Mouse (Mus musculus) embryo, embryonic 11.5 days (tissue): Measurements from ENCODE around the gene Hipk4.

Experiments used
- DNase-seq: peaks from one replicate; pipeline ENCODE4 v3.0.0-alpha.2; 2012; ENCODE audit warnings: low read depth, low spot score

The Hipk4 gene

GRCm38 (mm10) chr7:27522967-27523366 is at the start of gene Hipk4:
TSS of gene Hipk4 (plus strand) at chr7:27523267.
- no peak for DNase-seq

GRCm38 (mm10) chr7:27473835-27474489 is 49.1 kb upstream of the Hipk4 start:
- peak; percentile 54 for DNase-seq

DNA sequence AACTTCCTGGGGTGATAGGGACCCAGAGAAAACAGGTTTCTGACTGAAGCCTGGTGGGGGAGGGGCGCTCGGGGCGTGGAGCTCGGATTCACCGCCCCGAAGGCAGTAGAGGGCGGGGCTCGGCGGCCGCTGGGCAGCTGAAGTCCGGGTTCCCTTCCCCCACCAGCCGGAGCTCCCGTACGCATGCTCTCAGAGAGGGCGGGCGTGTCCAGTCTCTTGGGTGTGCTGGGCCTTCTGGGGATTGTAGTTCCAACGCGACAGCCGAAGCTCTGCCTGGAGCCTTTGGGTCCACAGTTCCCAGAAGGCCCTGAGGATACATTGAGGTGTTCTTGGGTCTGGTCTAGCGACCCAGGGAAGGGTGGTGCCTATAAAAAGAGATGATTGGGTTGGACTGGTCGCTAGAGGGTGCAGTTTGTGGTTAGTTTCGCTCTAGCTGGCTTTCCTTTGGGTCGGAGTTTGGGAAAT is 48.5 kb upstream of the Hipk4 start:
- DNase-seq = peak; percentile 96

- no peak for DNase-seq
These were observed 47.5 kb upstream of the Hipk4 start for GRCm38 (mm10) chr7:27475596-27475995.

- DNase-seq = no peak
These were observed 46.9 kb upstream of the Hipk4 start for GRCm38 (mm10) chr7:27476098-27476635.

DNA sequence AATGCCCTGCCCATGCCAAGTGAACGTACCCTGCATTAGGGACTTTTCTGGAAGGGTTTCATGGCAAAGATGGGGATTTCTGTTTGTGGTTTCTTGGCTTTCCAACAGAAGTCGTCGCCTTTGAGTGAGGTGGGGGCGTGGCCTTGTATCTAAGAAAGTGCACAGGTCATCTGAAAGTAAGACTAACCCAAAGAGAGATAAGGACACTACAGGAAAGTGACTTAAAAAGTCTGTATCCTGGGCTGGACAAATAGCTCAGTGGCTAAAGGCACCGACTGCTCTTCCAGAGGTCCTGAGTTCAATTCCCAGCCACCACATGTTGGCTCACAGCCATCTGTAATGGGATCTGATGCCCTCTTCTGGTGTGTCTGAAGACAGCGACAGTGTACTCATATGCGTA is 44.5 kb upstream of the Hipk4 start:
- DNase-seq = no peak

DNA sequence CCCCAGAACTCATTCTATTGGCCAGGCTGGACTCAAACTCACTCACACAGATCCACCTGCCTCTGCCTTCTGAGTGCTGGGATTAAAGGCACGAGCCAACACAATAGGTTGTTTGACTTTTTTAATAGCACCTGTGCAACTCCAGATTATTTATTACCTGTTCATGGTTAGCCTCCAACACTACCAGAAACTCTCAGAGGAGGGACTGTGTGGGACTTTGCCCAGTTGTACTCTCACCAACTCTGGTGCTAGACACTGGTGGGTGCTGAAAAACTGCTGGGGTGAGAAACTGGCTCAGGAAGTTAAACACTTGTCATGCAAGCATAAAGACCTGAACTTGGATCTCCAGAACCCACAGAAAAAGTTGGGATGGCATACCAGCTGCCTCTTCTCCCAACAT is 43.3 kb upstream of the Hipk4 start:
- no peak for DNase-seq

- DNase-seq = no peak
These were observed 42.6 kb upstream of the Hipk4 start for GRCm38 (mm10) chr7:27480506-27480905.

DNA sequence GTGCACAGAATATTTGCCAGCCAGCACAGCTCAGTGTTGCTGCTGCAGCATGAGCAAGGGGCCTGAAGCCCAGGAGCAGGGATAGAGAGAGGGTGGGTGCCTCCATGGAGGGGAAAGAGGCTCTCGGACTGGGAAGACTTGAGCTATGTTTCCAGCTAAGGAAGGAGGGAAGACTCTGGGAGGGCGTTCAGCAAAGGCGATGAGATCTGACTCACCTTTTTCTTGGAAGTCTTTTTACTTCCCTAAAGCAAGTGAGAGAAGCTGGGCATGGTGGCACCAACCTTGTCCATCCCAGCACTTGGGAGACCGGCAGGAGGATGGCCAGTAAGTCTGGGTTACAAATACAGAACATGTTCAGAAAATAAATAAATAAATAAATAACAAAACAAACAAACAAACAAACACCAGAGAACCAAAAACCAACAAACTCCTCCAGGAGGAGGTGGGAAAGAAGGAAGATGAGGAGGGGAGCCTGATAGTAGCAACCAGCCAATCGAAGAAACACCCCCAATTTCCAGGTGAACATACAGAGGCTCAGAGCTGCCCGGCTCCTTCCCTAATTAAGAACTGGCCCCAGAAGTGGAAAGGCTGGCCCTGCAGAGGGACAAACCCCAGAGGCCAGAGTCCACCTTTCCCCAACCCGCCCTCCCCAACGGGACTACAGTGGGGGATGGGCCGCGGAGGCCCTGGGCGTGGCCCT is 42.0 kb upstream of the Hipk4 start:
- no peak for DNase-seq

- DNase-seq = peak; percentile 73
These were observed 41.5 kb upstream of the Hipk4 start for GRCm38 (mm10) chr7:27481627-27481969.

- no peak for DNase-seq
These were observed 39.2 kb upstream of the Hipk4 start for GRCm38 (mm10) chr7:27483860-27484259.

GRCm38 (mm10) chr7:27486102-27486769 is 36.8 kb upstream of the Hipk4 start:
- DNase-seq = no peak

DNA sequence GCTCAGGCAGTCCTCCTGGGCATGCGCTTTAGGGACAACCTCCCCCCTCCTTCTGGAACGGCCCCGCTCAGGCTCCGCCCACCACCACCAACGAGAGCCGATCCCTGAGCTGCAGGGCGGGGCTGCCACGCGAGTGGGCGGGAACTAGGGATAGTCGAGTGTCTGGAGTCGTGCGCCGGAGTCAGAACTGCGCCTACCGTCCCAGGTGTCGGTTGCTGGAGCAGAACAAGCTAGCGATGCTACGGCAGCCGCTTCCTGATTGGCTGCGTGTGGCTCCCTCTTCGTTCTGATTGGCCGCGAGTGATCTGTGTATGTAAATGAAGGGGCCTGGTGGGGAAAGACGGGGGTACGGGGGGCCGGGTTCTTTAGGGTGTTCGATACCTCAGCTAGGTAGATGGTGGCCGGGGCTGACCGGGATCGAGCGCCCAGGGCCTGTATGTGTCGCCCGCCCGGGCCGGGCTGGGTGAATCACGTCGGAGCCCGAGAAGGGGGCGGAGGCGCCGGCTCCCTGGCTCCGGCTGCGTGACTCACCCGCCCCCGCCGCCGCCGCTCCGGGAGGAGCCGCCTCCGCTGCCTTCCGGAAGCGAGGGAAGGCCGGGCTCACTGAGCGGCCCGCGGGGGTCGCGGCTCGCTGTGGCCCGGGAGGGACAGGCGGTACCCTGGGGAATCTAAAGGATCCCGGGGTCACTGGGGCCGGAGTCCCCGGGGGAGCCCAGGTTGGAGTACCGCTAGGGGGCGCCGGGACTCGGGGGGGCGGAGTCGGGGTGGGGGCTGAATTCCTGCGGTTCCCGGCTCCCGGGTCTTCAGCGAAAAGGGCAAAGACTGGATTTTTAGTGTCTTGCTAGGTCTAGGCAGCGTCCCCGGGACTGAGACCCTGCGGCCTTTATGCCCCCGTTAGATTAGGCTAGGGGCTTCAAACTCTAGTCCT is 36.0 kb upstream of the Hipk4 start, which contains the start of gene Sertad1:
Gene Sertad1, plus strand, starts transcription at position 141 of the 928 bp plus-strand sequence.
- peak; percentile 99 for DNase-seq

DNA sequence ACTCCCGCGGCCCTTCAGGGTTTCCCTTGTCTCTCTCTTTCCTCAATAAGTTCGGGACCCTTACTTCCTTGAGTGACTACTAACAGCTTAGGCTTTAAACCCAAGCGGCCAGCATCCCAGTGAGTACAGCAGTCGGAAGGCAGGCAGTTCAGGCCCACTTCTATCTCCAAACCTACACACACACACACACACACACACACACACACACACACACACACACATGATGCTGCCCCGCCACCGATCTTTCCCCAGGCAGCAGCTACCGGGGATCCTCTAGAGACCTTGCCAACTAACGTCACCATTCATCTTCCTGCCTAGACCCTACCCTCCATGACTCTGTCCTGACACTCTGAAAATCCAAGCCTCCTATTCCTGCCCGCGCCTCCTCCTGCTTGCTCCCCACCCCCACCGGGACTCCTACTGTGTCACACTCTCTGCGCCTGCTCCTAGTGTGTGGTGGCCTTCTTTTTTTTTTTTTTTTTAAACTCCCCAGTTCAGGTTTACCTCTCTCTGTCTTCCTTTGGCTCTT is 35.3 kb upstream of the Hipk4 start:
- no peak for DNase-seq

DNA sequence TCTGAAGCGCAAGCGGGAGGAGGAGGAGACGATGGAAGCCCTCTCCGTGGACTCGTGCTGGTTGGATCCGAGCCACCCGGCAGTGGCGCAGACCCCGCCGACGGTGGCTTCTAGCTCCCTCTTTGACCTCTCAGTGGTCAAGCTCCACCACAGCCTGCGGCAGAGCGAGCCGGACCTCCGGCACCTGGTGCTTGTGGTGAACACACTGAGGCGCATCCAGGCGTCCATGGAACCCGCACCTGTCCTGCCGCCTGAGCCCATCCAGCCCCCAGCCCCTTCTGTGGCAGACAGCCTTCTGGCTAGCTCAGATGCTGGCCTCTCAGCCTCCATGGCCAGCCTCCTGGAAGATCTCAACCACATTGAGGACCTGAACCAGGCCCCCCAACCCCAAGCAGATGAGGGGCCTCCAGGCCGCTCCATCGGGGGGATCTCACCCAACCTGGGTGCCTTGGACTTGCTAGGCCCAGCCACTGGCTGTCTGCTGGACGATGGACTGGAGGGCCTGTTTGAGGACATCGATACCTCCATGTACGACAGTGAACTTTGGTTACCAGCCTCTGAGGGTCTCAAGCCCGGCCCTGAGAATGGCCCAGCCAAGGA is 33.7 kb upstream of the Hipk4 start:
- DNase-seq = no peak

DNA sequence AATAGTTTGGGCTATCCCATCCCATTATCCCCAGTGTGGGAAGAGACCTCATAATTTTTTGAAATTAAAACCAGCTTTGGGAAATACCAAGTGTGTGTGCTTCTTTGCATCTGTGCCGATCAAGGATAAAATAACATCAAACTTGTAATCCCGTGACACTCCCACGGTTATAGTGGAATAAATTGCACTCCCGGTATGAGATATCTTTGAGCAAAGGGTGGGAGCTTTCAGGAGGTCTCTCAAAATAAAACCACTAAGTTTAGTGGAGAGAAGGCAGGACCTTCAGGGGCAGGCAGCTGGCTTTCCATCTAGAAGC is 32.9 kb upstream of the Hipk4 start:
- DNase-seq = no peak

GRCm38 (mm10) chr7:27490543-27491329 is 32.3 kb upstream of the Hipk4 start:
- DNase-seq = peak; percentile 73

DNA sequence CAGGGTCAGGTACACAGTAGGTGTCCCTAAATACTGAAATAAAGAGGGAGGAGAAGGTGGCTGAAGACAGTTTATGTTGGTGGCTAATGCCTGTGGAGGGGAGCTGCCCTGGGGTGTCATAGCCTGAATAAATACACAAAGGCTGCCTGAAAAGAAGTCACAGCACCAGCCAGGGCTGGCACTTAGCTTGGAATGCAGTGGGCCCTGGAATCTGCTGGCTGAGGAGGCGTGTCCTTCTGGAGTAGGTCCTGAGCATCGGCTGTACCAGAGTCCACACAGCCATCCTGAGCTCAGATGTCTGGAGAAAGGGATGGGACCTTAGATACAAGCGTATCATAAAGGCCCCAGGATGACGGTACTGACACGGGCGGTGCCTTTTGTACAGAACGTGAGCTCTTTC is 31.2 kb upstream of the Hipk4 start:
- DNase-seq = no peak

GRCm38 (mm10) chr7:27493022-27493421 is 30.0 kb upstream of the Hipk4 start:
- no peak for DNase-seq

DNA sequence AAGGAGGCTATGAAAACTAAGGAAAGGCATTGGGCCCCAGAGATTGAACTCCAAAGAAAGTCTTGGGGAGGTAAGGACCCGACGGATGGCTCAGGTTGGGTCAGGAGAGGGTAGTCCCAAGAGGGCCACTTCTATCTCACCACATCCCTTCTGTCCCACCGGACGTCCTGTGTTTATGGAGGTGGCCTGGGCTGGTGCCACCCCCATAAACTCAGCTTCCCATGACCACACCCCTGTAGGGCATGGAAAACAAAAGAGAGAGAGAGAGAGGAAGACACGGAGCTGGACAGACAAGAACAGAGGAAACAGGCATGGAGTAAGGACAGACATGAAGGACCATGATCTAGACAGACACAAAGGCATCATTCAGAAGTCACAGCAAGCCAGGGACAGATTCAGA is 29.6 kb upstream of the Hipk4 start:
- no peak for DNase-seq
